Comparison of ENCODE assay signal across 8 mouse cellular contexts in genomic region chr15:95574661-95575060, GRCm38 (mm10). TPM values are rescaled to one million over a fixed set of nuclear protein-coding genes. Genes with fewer than 3 reads are reported as not detected.
A peak's percentile ranks its signal among the peaks of the same experiment; 100 is the strongest.
DNase-seq lines count a peak whose midpoint lies in the region; ATAC-seq and TF ChIP-seq lines count a peak whose summit lies in the region.
"Had no signal": no experiment of that assay in that cellular context is flagged by ENCODE, and none has a peak within 500 bp of the region (broad histone marks: within the 10 kb centered on the region; RNA-seq: fewer than 3 reads in every experiment).

No protein-coding gene starts in this region.

- peak; percentile 3 for DNase-seq in CD4-positive helper T cell, adult 2 months (ENCODE audit: low read depth, low spot score)
- peak; percentile 50 for DNase-seq in ES-E14 (ENCODE audit: low read depth, low spot score)
- DNase-seq in cerebellum, adult 8-10 months: peak; percentile 65
- peak; percentile 25 to 92 for DNase-seq in frontal cortex, adult 2 months (ENCODE audit: extremely low spot score in 1 of 2, low spot score in 1 of 2)
- DNase-seq in layer of hippocampus, adult 18-20 months (ENCODE audit: low spot score in 2 of 2): peak; percentile 43 to 86
- peak; percentile 10 for DNase-seq in skeletal muscle tissue, adult 2 months (ENCODE audit: low read depth, low spot score)

- H3K36me3 ChIP-seq in ES-E14 (ENCODE audit: control insufficient read depth, insufficient read depth, low read length, poor library complexity, severe bottlenecking): no peaks in the 10 kb centered on the region
- H3K36me3 ChIP-seq: heart, embryonic 15.5 days had no signal

- no peaks in the 10 kb centered on the region for H3K9me3 ChIP-seq in ES-E14 (ENCODE audit: control insufficient read depth, insufficient read depth, low read depth, low read length)
- H3K9me3 ChIP-seq: heart, embryonic 15.5 days had no signal

- no peak overlapping the region for H3K9ac ChIP-seq in ES-E14 (ENCODE audit: insufficient read depth, low read depth, low read length, poor library complexity, severe bottlenecking)
- H3K9ac ChIP-seq: heart, embryonic 15.5 days had no signal

- ATAC-seq in megakaryocyte, adult 5-6 weeks (ENCODE audit: poor library complexity, severe bottlenecking): 0 out of 2 replicates have a peak, but pooled peaks have one; percentile 30

- no peak overlapping the region for H3K4me3 ChIP-seq in ES-E14 (ENCODE audit: insufficient read depth in 1 of 2, low read depth in 1 of 2, low read length in 2 of 2, poor library complexity in 1 of 2, severe bottlenecking in 1 of 2)
- H3K4me3 ChIP-seq: heart, embryonic 15.5 days had no signal

- in situ Hi-C loops in ES-E14 (cut with MboI; ENCODE audit: low sequenced_read_pairs in 2 of 2, unreplicated experiment in 2 of 2): no loop called here

- no peaks in the 10 kb centered on the region for H3K4me1 ChIP-seq in ES-E14 (ENCODE audit: control insufficient read depth in 2 of 2, insufficient read depth in 2 of 2, low read length in 2 of 2, poor library complexity in 1 of 2)
- H3K4me1 ChIP-seq: heart, embryonic 15.5 days had no signal

- no peak overlapping the region for H3K27ac ChIP-seq in ES-E14 (ENCODE audit: insufficient read depth, low read depth, low read length, poor library complexity, severe bottlenecking)
- H3K27ac ChIP-seq: heart, embryonic 15.5 days had no signal

TF ChIP-seq in ES-E14, 5 proteins besides CTCF, POLR2A, EP300 and RAD21:
- TF ChIP-seq ZC3H11A (IDR thresholded peaks at IDR 0.05; ENCODE audit: borderline replicate concordance, low read depth, low read length) (peak; percentile 79; the same call in 1 of the 2 replicates), MAFK (IDR thresholded peaks at IDR 0.05; ENCODE audit: insufficient read depth, low read depth, low read length) (no peak), HCFC1 (IDR thresholded peaks at IDR 0.05; ENCODE audit: borderline replicate concordance, insufficient read depth, low read length) (no peak), CHD2 (IDR thresholded peaks at IDR 0.05; ENCODE audit: low read depth, low read length) (no peak)

RNA-seq across cellular contexts. Expression of gene Nell2, which starts 46.3 kb away (rescaled TPM):
- 1.6 and 3.4 TPM in 2 replicates for total RNA-seq in ES-E14 (2012; rRNA removed)
- polyA plus RNA-seq in frontal cortex, adult 2 months (2012; rRNA removed): 243 and 292 TPM in 2 replicates
- 100 to 1,000 TPM; 710 to 754 TPM for total RNA-seq in layer of hippocampus, adult 18-20 months (2021)
- not detected in 2 replicates for total RNA-seq in megakaryocyte, adult 5-6 weeks (2015)
- total RNA-seq in megakaryocyte, adult 5-6 weeks (2017): not detected in 2 replicates

Comparison
In these comparisons a context has a peak if more than half of its experiments do, and no peak if none do; other contexts are left out.
1. DNase-seq: peak in every context shown above with its lines; median percentile 65 in cerebellum, adult 8-10 months; 64 in layer of hippocampus, adult 18-20 months; 58 in frontal cortex, adult 2 months; 50 in ES-E14; 10 in skeletal muscle tissue, adult 2 months; 3 in CD4-positive helper T cell, adult 2 months.
2. RNA of gene Nell2, which starts 46.3 kb away (total RNA-seq): 710 to 754 TPM in layer of hippocampus, adult 18-20 months; 1.6 to 3.4 TPM in ES-E14 and not detected in megakaryocyte, adult 5-6 weeks; every median in the first group is over 100 times any median in the second.